Mouse (Mus musculus) thymus, postnatal 4 days (tissue): Measurements from ENCODE around the gene Ice1.

Experiments
- DNase-seq: peaks from one replicate; pipeline ENCODE4 v3.0.0; 2021

Ice1 gene

GRCm38 (mm10) chr13:70637662-70638291 is 343 bp upstream of the Ice1 start:
- DNase-seq: peak; percentile 91

GRCm38 (mm10) chr13:70636706-70637105 is 728 bp downstream of the Ice1 start:
- DNase-seq: no peak

GRCm38 (mm10) chr13:70635591-70635990 is 1.8 kb downstream of the Ice1 start:
- no peak for DNase-seq

- DNase-seq: no peak
Measured at GRCm38 (mm10) chr13:70626416-70626815, 11.0 kb downstream of the Ice1 start.

- no peak for DNase-seq
Measured at GRCm38 (mm10) chr13:70625665-70626064, 11.8 kb downstream of the Ice1 start.

- no peak for DNase-seq
Measured at GRCm38 (mm10) chr13:70624445-70624844, 13.0 kb downstream of the Ice1 start.

- no peak for DNase-seq
Measured at GRCm38 (mm10) chr13:70622461-70623057, 14.9 kb downstream of the Ice1 start.

GRCm38 (mm10) chr13:70621509-70621908 is 15.9 kb downstream of the Ice1 start:
- DNase-seq: no peak

GRCm38 (mm10) chr13:70612837-70613236 is 24.6 kb downstream of the Ice1 start:
- DNase-seq: no peak

- peak; percentile 79 for DNase-seq
Measured at GRCm38 (mm10) chr13:70610431-70611420, 26.7 kb downstream of the Ice1 start.

- no peak for DNase-seq
Measured at GRCm38 (mm10) chr13:70609632-70610031, 27.8 kb downstream of the Ice1 start.

GRCm38 (mm10) chr13:70605366-70605765 is 32.1 kb downstream of the Ice1 start:
- DNase-seq: no peak

- DNase-seq: peak; percentile 60
Measured at GRCm38 (mm10) chr13:70604723-70605122, 32.7 kb downstream of the Ice1 start.

- no peak for DNase-seq
Measured at GRCm38 (mm10) chr13:70601566-70601965, 35.9 kb downstream of the Ice1 start.

- no peak for DNase-seq
Measured at GRCm38 (mm10) chr13:70599964-70600619, 37.3 kb downstream of the Ice1 start.

- DNase-seq: no peak
Measured at GRCm38 (mm10) chr13:70598941-70599340, 38.5 kb downstream of the Ice1 start.

GRCm38 (mm10) chr13:70596901-70597300 is 40.5 kb downstream of the Ice1 start:
- DNase-seq: no peak

GRCm38 (mm10) chr13:70590248-70590762 is 47.1 kb downstream of the Ice1 start:
- DNase-seq: no peak

GRCm38 (mm10) chr13:70586969-70587368 is 50.5 kb downstream of the Ice1 start:
- peak; percentile 78 for DNase-seq

GRCm38 (mm10) chr13:70582517-70582916 is 54.9 kb downstream of the Ice1 start:
- peak; percentile 62 for DNase-seq

GRCm38 (mm10) chr13:70581509-70581908 is 55.9 kb downstream of the Ice1 start:
- no peak for DNase-seq

- DNase-seq: no peak
Measured at GRCm38 (mm10) chr13:70574216-70574615, 63.2 kb downstream of the Ice1 start.

GRCm38 (mm10) chr13:70567889-70568288 is 69.5 kb downstream of the Ice1 start:
- DNase-seq: no peak
